Mouse (Mus musculus) bone marrow macrophage, adult 2 months (primary cell): Measurements from ENCODE around the gene Gpr75. TPM values are rescaled to one million over a fixed set of nuclear protein-coding genes. Genes with fewer than 3 reads are reported as not detected.

ENCODE experiments used
- H3K27ac ChIP-seq: 2 replicates; pipeline ENCODE4 v1.5.1; 2012; ENCODE audit warnings: low read depth, low read length; ENCODE audit not compliant: insufficient read depth
- H3K4me1 ChIP-seq: 2 replicates; pipeline ENCODE4 v1.6.1; 2012; ENCODE audit warnings: low read length; ENCODE audit not compliant: control insufficient read depth, insufficient read depth
- H3K4me3 ChIP-seq: 2 replicates; pipeline ENCODE4 v1.5.1; 2012; ENCODE audit warnings: mild to moderate bottlenecking, low read length, moderate library complexity; ENCODE audit not compliant: insufficient read depth
- CTCF ChIP-seq: IDR thresholded peaks from 2 replicates; pipeline ENCODE4 v1.5.1; 2012; ENCODE audit warnings: low read depth, mild to moderate bottlenecking, low read length, moderate library complexity
- polyA plus RNA-seq: library from polyadenylated mRNA; stranded (reverse); fragments of >200 nt; gene quantifications from 2 replicates; pipeline ENCODE4 v1.2.4, GENCODE M21; 2012; ENCODE audit not compliant: missing spikeins, insufficient read depth, insufficient read length

The Gpr75 gene
- polyA plus RNA-seq, 1 experiment = not detected

DNA sequence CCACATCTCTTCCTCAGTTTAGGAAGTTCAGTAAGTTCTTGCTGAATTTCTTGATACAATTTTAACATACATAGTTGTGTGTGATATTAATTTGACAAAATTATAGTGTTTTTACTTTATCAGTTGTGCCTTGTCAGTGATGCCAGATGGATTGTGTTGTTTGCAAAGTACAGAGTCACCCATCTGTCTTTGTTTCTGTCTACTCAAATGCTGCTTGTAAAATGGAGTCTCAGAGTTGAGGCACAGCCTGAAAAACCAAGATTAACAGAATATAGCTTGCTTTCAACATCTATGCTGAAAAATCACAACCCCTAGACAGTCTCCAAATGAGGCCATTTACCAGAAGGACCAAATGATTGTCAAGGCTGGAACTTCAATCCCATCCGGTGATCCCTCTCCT, 43.3 kb downstream of the Gpr75 start:
- no peak overlapping the region for H3K4me3 ChIP-seq
- H3K4me1 ChIP-seq = no peaks in the 10 kb centered on the region
- H3K27ac ChIP-seq = no peak overlapping the region
- TF ChIP-seq CTCF = no peak

Other genes starting within 250 kb of the Gpr75 start
- 4.5 and 6.3 TPM in 2 replicates for gene Acyp2, start 235.8 kb upstream of the Gpr75 start, polyA plus RNA-seq
- 43.9 and 52.0 TPM in 2 replicates for gene Psme4, start 113.6 kb upstream of the Gpr75 start, polyA plus RNA-seq
- 15.1 and 17.9 TPM in 2 replicates for gene Asb3, start 58 bp downstream of the Gpr75 start, polyA plus RNA-seq
- 50.7 and 52.9 TPM in 2 replicates for gene Erlec1, start 69.0 kb downstream of the Gpr75 start, polyA plus RNA-seq
- 4.8 and 6.1 TPM in 2 replicates for gene Chac2, start 101.0 kb downstream of the Gpr75 start, polyA plus RNA-seq